Mouse (Mus musculus) gonadal fat pad, adult 2 months (tissue): ENCODE data around the gene Gatd1. TPM values are rescaled to one million over a fixed set of nuclear protein-coding genes. Genes with fewer than 3 reads are reported as not detected.

Source experiments
- DNase-seq: peaks from one replicate; pipeline ENCODE4 v3.0.0-alpha.2; 2012; ENCODE audit warnings: low read depth
- polyA plus RNA-seq: library from polyadenylated mRNA; depleted of rRNA; stranded (reverse); fragments of >200 nt; gene quantifications from 2 replicates; pipeline ENCODE4 v1.2.3, GENCODE M21; 2012

The Gatd1 gene
- polyA plus RNA-seq, 1 experiment: 103 TPM

GRCm38 (mm10) chr7:141442199-141442598 lies 28.3 kb upstream of the Gatd1 start:
- DNase-seq: no peak

GRCm38 (mm10) chr7:141441460-141441859 lies 27.5 kb upstream of the Gatd1 start:
- DNase-seq: no peak

GRCm38 (mm10) chr7:141440613-141441012 lies 26.7 kb upstream of the Gatd1 start:
- DNase-seq: no peak

- DNase-seq: no peak
These were observed 25.9 kb upstream of the Gatd1 start for GRCm38 (mm10) chr7:141439811-141440210.

GRCm38 (mm10) chr7:141439140-141439679 lies 25.3 kb upstream of the Gatd1 start:
- no peak for DNase-seq

GRCm38 (mm10) chr7:141438201-141438968 lies 24.4 kb upstream of the Gatd1 start:
- no peak for DNase-seq

GRCm38 (mm10) chr7:141437178-141438120 lies 23.5 kb upstream of the Gatd1 start, which contains the start of gene Slc25a22:
Gene Slc25a22, minus strand, starts transcription at chr7:141437892.
- no peak for DNase-seq

GRCm38 (mm10) chr7:141436523-141436892 lies 22.6 kb upstream of the Gatd1 start:
- no peak for DNase-seq

- DNase-seq: no peak
These were observed 22.1 kb upstream of the Gatd1 start for GRCm38 (mm10) chr7:141435856-141436522.

- DNase-seq: no peak
These were observed 21.4 kb upstream of the Gatd1 start for GRCm38 (mm10) chr7:141435129-141435855.

- no peak for DNase-seq
These were observed 20.5 kb upstream of the Gatd1 start for GRCm38 (mm10) chr7:141434464-141434863.

GRCm38 (mm10) chr7:141433517-141434400 lies 19.8 kb upstream of the Gatd1 start:
- no peak for DNase-seq

- DNase-seq: no peak
These were observed 19.0 kb upstream of the Gatd1 start for GRCm38 (mm10) chr7:141432741-141433516.

GRCm38 (mm10) chr7:141432186-141432611 lies 18.3 kb upstream of the Gatd1 start:
- DNase-seq: no peak

- no peak for DNase-seq
These were observed 17.7 kb upstream of the Gatd1 start for GRCm38 (mm10) chr7:141431434-141432185.

GRCm38 (mm10) chr7:141430585-141431240 lies 16.8 kb upstream of the Gatd1 start:
- DNase-seq: no peak

- DNase-seq: no peak
These were observed 16.1 kb upstream of the Gatd1 start for GRCm38 (mm10) chr7:141429840-141430584.
